Mouse (Mus musculus) myocyte (in vitro differentiated cells): ENCODE data around the gene Coro2b.

Experiments
- CEBPB ChIP-seq: IDR thresholded peaks from 2 replicates; pipeline ENCODE4 v1.6.1; 2011; ENCODE audit warnings: mild to moderate bottlenecking, moderate library complexity; ENCODE audit not compliant: poor library complexity, insufficient read depth, severe bottlenecking
- MAX ChIP-seq: IDR thresholded peaks from one replicate; pipeline ENCODE4 v1.6.1; 2011; ENCODE audit warnings: low read depth, mild to moderate bottlenecking, control low read depth
- MYOD1 ChIP-seq, 3 experiments: IDR thresholded peaks; one replicate each; pipeline ENCODE4 v1.6.1; 2011; ENCODE audit warnings: control low read depth in 2 of 3, low read depth in 2 of 3, mild to moderate bottlenecking in 2 of 3, moderate library complexity in 1 of 3; ENCODE audit not compliant: insufficient read length in 2 of 3, control insufficient read depth in 1 of 3
- MYOG ChIP-seq, 3 experiments: IDR thresholded peaks; one replicate each; pipeline ENCODE4 v1.6.1; 2011; ENCODE audit warnings: control low read depth in 2 of 3, low read depth in 2 of 3, mild to moderate bottlenecking in 2 of 3; ENCODE audit not compliant: insufficient read length in 2 of 3, control insufficient read depth in 1 of 3, insufficient read depth in 1 of 3
- POLR2A ChIP-seq: IDR thresholded peaks from one replicate; pipeline ENCODE4 v1.6.1; 2011; ENCODE audit warnings: low read depth, mild to moderate bottlenecking, control low read depth, moderate library complexity; ENCODE audit not compliant: insufficient read length
- POLR2AphosphoS2 ChIP-seq: IDR thresholded peaks from one replicate; pipeline ENCODE4 v1.6.1; 2011; ENCODE audit warnings: low read depth, control low read depth; ENCODE audit not compliant: insufficient read length
- REST ChIP-seq: IDR thresholded peaks from one replicate; pipeline ENCODE4 v1.6.1; 2011; ENCODE audit warnings: mild to moderate bottlenecking, control low read depth, moderate library complexity; ENCODE audit not compliant: insufficient read depth, insufficient read length
- TCF12 ChIP-seq: IDR thresholded peaks from one replicate; pipeline ENCODE4 v1.6.1; 2011; ENCODE audit warnings: mild to moderate bottlenecking, control low read depth; ENCODE audit not compliant: poor library complexity, insufficient read depth, severe bottlenecking
- TCF3 ChIP-seq: IDR thresholded peaks from one replicate; pipeline ENCODE4 v1.6.1; 2011; ENCODE audit warnings: low read depth, control low read depth; ENCODE audit not compliant: insufficient read length
- USF1 ChIP-seq: IDR thresholded peaks from one replicate; pipeline ENCODE4 v1.6.1; 2011; ENCODE audit warnings: low read depth, mild to moderate bottlenecking, control low read depth, moderate library complexity

DNA sequence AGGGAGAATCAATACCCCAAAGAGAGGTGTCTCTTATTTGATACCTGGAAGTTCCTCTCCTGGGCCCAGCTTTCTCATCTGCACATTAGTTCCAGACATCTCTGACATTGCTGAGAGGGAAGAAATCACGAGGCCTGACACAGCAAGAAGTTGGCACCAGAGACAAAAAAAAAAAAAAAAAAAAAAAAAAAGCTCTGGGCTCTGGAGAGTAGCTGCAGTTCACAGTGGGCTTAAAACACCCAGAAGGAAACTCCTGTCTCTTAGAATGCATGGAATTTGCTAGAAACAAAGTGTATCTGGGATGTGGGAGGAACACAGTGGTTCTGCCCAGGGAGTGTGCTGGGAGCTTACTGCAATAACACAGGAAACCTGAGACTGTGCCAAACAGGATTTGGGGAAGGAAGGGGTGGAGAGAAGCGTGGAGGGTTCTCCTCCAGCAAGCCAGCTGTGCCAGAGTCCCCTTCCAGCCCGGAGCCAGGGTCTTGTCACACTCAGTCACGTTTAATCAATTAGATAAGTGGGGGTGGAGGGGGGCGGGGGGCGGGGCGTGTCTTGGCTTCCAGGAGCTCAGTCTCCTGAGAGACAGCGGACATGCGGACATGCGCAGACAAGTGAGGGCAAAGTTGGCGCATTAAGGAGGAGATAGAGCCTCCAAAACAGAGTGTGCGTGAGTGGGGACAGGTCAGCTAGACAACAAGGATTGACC, 101.1 kb downstream of the Coro2b start:
- TF ChIP-seq MAX (no peak), TCF12 (no peak), POLR2A (no peak), POLR2AphosphoS2 (no peak), USF1 (no peak), REST (no peak), MYOD1 (IDR thresholded peaks at IDR 0.05; ENCODE audit: control insufficient read depth in 1 of 3, insufficient read length in 2 of 3, low read depth in 2 of 3) (no peak), TCF3 (no peak), CEBPB (no peak), MYOG (IDR thresholded peaks at IDR 0.05; ENCODE audit: control insufficient read depth in 1 of 3, insufficient read depth in 1 of 3, insufficient read length in 2 of 3, low read depth in 2 of 3) (no peak)
